Mouse (Mus musculus) thymus, postnatal 10 days (tissue): ENCODE data around the gene Nav2.

ENCODE experiments used
- DNase-seq, 2 experiments: peaks; one replicate each; pipeline ENCODE4 v3.0.0; 2021; ENCODE audit warnings: low spot score in 2 of 2

Nav2 gene

DNA sequence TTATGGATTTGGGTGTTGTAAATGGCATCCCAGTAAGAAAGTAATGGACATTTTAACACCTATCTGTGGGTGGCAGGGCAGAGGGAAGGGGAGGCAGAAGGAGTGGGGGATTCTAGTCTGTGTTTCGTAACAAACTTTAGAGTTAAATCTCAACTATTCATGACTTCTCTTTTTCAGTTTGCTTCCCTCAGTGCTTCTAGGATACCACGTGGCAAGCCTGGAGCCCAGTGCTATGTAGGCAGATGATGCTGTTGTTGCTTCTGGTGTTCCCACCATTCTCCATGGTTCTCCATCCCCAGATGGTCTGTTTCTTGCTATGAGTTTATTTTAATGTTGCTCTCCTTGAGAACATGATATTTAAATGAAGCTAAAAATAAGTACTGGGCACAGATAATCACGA is 92.3 kb downstream of the Nav2 start:
- no peak for DNase-seq

GRCm38 (mm10) chr7:49004402-49004801 is 95.9 kb downstream of the Nav2 start:
- no peak for DNase-seq

- no peak for DNase-seq
These were observed 98.4 kb downstream of the Nav2 start for GRCm38 (mm10) chr7:49006886-49007285.

- no peak for DNase-seq
These were observed 102.2 kb downstream of the Nav2 start for GRCm38 (mm10) chr7:49010739-49011138.

DNA sequence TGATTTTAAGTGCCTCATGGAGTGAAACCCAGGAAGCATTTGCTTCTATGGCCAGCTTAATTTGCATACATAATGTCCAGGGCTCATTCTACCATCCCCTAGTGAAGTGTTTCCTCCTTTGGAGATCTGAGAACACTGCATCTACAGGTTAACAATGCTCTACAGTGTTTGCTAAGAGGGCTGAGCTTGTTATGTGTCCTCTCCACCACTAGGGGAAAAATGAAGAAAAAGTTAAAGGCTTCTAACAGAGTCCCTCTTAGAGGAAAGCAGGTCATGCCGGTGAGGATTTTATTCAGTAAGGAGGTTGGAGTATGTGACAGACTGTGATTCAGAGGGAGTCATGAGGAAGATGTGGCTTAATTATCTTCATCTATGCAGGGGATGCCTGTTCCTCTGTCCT is 103.5 kb downstream of the Nav2 start:
- DNase-seq, result no peak

DNA sequence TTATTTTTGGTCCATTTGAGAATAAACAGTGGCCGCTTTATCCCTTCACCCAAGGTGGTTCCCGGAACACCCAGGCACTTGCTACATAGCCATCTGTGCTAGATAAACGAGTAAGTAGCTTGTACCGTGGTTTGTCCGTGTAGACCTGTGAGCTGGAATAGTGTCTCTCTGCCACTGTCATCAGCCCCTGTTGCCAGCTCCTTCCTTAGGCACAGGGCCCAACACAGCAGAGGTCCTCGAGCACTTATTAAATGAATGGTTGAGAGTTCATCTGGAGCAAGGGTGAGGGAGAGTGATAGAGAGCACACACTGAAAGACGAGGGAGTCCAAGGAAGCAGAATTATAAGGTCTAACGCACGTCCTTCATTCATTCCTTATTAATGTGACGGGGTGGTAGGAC is 106.0 kb downstream of the Nav2 start:
- no peak for DNase-seq

- DNase-seq, result no peak
These were observed 106.8 kb downstream of the Nav2 start for GRCm38 (mm10) chr7:49015297-49015696.

- no peak for DNase-seq
These were observed 107.6 kb downstream of the Nav2 start for GRCm38 (mm10) chr7:49016088-49016487.

- DNase-seq, result no peak
These were observed 109.3 kb downstream of the Nav2 start for GRCm38 (mm10) chr7:49017794-49018193.

DNA sequence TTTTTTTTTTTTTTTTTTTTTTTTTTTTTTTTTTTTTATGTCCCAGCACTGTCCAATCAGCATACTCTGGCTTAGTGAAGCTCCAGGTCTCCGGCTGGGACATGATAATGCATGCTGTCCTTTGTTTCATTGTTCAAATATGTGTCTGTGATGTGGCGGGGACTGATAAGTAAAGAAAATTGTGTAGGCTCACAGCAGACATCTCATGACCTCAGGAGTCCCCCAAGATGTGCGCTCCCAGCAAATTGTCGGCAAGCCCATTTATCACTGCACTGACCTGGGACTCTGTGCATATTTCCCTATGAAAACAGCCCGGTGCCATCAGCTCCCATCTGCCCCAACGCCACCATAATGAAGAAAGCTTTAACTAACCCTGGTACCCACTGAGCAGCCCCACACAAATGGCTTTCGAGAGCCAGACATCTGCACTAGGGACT is 110.0 kb downstream of the Nav2 start:
- DNase-seq, result no peak

GRCm38 (mm10) chr7:49025026-49025815 is 116.7 kb downstream of the Nav2 start:
- no peak for DNase-seq

GRCm38 (mm10) chr7:49025991-49026390 is 117.5 kb downstream of the Nav2 start:
- no peak for DNase-seq

- no peak for DNase-seq
These were observed 118.0 kb downstream of the Nav2 start for GRCm38 (mm10) chr7:49026466-49026865.

- DNase-seq, result no peak
These were observed 120.9 kb downstream of the Nav2 start for GRCm38 (mm10) chr7:49029282-49030012.

- no peak for DNase-seq
These were observed 123.7 kb downstream of the Nav2 start for GRCm38 (mm10) chr7:49032216-49032615.

GRCm38 (mm10) chr7:49034253-49034652 is 125.7 kb downstream of the Nav2 start:
- no peak for DNase-seq

DNA sequence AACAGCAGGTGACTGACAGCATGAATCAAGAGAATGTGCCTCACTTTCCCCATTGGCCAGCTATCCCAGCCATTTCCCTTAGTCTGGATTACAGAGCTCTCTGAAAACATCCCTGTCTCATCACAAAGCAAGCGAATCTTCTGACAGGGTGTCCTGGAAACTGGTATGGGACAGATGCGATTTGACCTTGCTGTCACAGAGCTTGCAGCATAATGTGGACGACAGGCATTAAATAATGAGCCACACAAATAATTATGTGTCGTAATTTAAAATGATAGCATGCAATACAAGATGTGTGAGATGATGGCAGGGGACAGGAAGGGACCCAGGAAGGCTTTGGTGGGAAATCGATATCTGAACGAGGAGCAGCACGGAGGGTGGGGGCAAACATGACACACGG is 131.6 kb downstream of the Nav2 start:
- no peak for DNase-seq

DNA sequence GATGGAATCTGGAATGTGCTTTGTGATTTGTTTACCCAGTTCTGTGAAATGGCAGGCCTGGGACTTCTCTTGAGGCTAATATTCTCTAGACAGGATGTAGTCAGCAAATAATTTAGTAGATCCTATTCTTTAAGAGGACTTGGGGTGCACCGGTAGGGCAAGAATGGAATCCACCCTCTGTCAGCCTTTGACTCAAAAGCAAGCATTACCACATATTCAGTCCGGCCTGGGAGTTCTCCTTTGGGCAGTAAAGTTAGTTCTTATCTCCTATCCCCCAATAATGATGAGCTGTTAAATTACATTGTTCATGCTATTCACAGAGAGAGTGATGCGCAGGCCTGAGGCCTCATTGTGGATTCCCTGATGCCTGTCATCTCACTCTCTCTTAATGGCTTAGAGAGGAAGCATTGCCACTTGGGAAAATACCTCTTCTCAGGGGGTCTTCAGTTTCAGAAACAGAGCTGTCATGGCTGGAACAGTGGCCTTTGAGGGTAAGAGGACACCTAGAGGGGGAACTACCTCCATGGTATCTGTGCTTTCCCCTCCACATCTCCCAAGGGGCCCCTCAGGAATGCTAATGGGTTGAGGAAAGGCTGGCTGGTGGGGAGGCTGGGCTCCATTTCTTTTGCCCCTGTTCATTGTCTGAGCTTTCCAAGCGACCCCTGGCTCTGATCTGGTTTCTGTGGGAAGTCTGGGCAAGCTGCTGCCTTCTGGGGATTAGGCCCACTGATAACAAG is 133.0 kb downstream of the Nav2 start:
- no peak for DNase-seq

DNA sequence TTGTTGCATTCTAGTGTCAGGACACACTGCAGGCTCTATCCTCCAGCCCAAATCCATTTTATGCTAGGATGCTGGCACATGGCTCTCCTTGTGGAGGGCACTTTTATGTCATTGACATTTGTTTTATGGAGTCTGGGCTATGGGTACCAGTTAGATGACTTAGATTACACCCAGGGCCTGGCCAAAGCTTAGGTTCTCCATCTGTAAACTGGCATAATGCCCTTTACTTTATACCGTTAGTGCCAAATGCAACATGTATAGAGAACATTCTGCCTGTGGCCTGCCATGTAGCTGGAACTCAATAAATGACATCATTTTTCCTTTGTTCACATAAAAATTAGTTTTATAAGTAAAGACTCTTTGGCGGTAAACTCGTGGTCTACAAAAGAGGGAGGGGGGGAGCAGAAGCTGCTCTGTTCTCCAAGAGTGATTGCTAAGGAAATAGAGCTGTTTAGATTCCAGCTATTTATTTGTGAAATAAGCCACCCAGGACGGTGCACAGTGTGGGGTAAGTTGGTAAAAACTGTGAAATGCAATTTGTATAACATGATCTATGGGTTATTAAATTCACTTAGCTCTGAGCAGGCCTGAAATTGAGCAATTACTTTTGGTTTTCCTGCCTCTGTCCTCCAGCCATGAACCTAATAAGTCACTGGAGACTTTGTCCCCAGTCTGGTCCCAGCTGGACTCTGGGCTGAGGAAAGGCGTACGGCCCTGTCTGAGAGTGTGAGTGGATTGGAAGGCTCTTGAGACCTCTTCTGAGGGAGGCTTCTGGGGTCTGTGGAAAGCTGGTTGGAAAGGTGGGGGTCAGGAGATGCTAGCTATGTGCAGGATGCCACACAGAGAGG is 137.2 kb downstream of the Nav2 start:
- DNase-seq, result no peak

DNA sequence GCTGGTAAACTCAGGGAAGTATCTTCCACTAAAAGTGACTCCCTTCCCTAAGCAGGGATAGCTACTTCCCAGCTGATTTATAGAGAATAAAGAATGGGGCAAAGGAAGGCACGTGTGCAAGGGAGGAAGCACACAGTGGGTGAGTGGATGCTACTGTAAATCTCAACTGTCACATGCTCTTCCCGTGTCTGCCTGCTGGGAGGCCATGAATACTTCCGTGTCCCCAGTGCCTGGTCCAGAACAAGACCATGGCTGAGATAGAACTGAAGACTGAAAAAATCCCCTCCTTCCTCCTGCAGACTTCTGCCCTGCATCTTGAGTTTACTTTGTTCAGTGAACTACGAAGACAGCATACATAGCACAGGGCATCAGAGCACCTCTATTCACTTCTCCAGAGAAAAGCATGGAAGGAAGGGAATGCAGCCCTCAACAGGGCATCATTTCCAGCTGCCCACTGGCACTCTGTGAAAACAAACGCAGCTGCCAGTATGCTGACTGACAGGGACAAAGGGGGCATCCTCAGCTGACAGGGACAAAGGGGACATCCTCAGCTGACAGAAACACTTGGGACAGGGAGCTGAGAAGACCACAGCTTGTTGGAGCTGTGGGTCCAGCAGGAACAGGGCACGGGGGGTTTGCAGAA is 138.0 kb downstream of the Nav2 start:
- DNase-seq, result no peak

- no peak for DNase-seq
These were observed 138.8 kb downstream of the Nav2 start for GRCm38 (mm10) chr7:49047336-49047735.
